Mouse (Mus musculus): Measurements from ENCODE around the gene Ncor2. TPM values are rescaled to one million over a fixed set of nuclear protein-coding genes. Genes with fewer than 3 reads are reported as not detected.

Gene Ncor2
- polyA plus RNA-seq, 1 experiment from 2014 or later: 19.9 TPM

DNA sequence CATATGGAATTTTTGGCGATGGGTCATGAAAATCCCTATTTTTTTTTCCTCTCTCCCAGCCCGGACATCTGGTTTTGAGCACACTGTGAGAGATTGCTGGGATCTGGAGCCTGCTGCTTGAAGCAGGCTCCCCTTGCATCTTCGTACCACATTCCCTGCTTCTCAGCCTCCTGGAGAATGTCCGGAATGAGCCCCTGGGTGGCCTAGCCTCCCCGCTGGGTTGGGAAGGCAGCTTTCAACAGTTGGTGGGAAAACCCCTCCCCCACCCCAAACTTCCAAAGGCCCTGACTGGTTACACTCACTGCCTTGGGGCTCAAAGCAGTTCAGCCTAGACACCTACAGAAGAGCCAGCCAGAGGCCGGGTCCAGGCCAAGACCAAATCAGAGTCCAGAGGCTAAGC, 5.8 kb upstream of the Ncor2 start:
- WGBS: 23% methylated on average over 6 of the region's 6 CpGs
- no peaks in the 10 kb centered on the region for H3K36me3 ChIP-seq (ENCODE audit: control insufficient read depth, insufficient read depth, low read length)
- no peaks in the 10 kb centered on the region for H3K27me3 ChIP-seq (ENCODE audit: control insufficient read depth, insufficient read depth, low read depth, low read length)
- H3K9me3 ChIP-seq (replicated peaks; ENCODE audit: control insufficient read depth, low read length, poor library complexity, severe bottlenecking): no peaks in the 10 kb centered on the region
- H3K4me2 ChIP-seq (ENCODE audit: low read length): no peak overlapping the region
- no peak overlapping the region for H3K9ac ChIP-seq (ENCODE audit: low read depth, low read length)
- peaks cover 15% of the 10 kb centered on the region for H3K4me1 ChIP-seq (ENCODE audit: control insufficient read depth, insufficient read depth, low read length)
- no peak overlapping the region for H3K27ac ChIP-seq (ENCODE audit: low read length)
- H3K4me3 ChIP-seq (ENCODE audit: low read depth, low read length): no peak overlapping the region
- no peak for ATAC-seq

DNA sequence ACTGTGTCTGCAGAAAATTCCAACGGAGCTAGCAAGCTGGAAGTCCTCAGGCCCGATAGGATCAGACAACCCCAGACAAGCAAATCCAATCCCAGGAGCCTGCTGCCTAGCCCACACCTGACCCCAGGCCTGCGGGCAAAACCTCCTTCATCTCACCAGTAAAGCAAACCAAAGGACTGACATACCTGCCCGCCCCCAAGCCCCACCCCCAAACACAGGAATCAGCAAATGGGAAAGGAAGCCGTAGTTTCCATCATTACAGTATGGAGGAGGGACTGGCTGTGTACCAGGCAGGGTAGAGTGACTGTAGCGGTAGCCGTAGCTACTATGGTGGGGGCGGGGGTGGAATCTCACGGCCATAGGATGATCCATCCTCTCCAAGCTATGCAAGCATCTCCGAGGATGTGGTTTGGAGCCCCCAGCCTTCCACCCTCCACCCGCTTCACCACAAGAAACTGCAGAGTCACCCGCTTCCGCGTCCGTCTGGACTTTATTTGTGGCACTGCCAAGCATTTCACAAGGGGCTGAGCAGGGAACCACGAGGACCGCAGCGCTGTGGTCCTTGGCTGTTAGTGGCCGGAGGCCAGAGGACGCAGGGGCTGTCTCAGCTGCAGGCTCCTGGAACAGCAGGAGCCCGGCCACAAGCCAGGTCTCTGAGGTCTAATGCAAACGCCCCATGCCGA, 4.4 kb upstream of the Ncor2 start:
- no peak overlapping the region for H3K9ac ChIP-seq (ENCODE audit: low read depth, low read length)

GRCm38 (mm10) chr5:125180630-125181263, 1.7 kb upstream of the Ncor2 start:
- Histone ChIP-seq H3K9ac (ENCODE audit: low read depth, low read length) (no peak overlapping the region), H3K27me3 (ENCODE audit: control insufficient read depth, insufficient read depth, low read depth, low read length) (no peaks in the 10 kb centered on the region), H3K4me1 (ENCODE audit: control insufficient read depth, insufficient read depth, low read length) (peaks cover 31% of the 10 kb centered on the region), H3K36me3 (ENCODE audit: control insufficient read depth, insufficient read depth, low read length) (no peaks in the 10 kb centered on the region), H3K4me2 (ENCODE audit: low read length) (no peak overlapping the region), H3K4me3 (ENCODE audit: low read depth, low read length) (no peak overlapping the region), H3K27ac (ENCODE audit: low read length) (no peak overlapping the region), H3K9me3 (replicated peaks; ENCODE audit: control insufficient read depth, low read length, poor library complexity, severe bottlenecking) (no peaks in the 10 kb centered on the region)
- 83% methylated on average over 6 of the region's 6 CpGs for WGBS
- no peak for ATAC-seq

More for the DNA sequence above, 4.4 kb upstream of the Ncor2 start:
- Histone ChIP-seq H3K9me3 (replicated peaks; ENCODE audit: control insufficient read depth, low read length, poor library complexity, severe bottlenecking) (no peaks in the 10 kb centered on the region), H3K27ac (ENCODE audit: low read length) (no peak overlapping the region), H3K36me3 (ENCODE audit: control insufficient read depth, insufficient read depth, low read length) (no peaks in the 10 kb centered on the region), H3K27me3 (ENCODE audit: control insufficient read depth, insufficient read depth, low read depth, low read length) (no peaks in the 10 kb centered on the region), H3K4me2 (ENCODE audit: low read length) (0 out of 2 replicates have a peak overlapping the region, but pooled peaks have one; percentile 23), H3K4me1 (ENCODE audit: control insufficient read depth, insufficient read depth, low read length) (peaks cover 14% of the 10 kb centered on the region), H3K4me3 (ENCODE audit: low read depth, low read length) (no peak overlapping the region)
- 15% methylated on average over 23 of the region's 23 CpGs for WGBS
- ATAC-seq: no peak

DNA sequence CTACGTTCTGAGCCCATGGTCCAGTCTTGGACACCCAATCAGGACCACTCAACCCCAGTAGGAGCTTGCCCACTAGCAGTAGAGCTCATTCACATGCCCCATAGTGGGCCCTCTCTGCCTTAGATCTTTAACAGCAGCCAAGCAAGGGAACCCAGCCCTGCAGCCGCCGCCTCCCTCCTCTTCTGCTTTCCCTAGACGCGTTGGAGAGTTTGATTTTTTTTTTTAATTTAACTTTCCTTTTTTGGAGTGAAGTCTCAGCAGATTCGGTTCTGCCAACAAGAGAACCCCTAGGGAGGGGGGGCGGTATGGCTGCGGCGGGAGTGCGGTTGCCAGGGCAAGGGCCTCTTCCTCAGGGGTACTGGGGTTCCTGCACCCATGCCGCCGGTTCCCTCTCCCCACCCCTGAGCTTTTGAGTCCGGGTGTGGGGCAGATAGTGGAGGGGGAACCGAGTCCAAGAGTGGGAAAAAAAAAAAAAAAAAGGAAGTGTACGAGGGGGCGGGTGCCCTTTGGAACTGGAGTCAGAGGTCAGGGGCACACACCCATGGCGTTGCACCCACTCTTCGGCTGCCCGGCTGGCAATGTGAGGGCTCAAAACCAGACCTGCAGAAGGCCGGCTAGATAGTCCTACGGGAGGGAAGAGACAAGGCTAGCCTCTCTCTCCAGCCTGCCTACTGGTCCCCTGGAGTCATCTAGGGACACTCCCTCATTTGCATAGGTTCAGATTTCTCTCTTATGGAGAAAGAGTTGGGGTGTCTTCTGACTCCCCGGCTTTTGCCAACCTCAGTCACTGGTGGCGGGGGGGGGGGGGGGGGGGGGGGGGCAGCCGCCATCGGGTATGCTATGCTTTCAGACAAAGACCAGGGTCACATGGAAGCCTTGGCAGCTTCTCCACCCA, 963 bp upstream of the Ncor2 start:
- H3K36me3 ChIP-seq (ENCODE audit: control insufficient read depth, insufficient read depth, low read length): no peaks in the 10 kb centered on the region
- H3K27me3 ChIP-seq (ENCODE audit: control insufficient read depth, insufficient read depth, low read depth, low read length): no peaks in the 10 kb centered on the region
- peaks cover 39% of the 10 kb centered on the region for H3K4me1 ChIP-seq (ENCODE audit: control insufficient read depth, insufficient read depth, low read length)
- peak; percentile 15 for ATAC-seq
- peak overlapping the region; percentile 60 for H3K9ac ChIP-seq (ENCODE audit: low read depth, low read length)
- H3K4me2 ChIP-seq (ENCODE audit: low read length): peak overlapping the region; percentile 78
- WGBS: under 1% methylated on average over 22 of the region's 25 CpGs
- H3K9me3 ChIP-seq (replicated peaks; ENCODE audit: control insufficient read depth, low read length, poor library complexity, severe bottlenecking): no peaks in the 10 kb centered on the region
- H3K4me3 ChIP-seq (ENCODE audit: low read depth, low read length): peak overlapping the region; percentile 72
- H3K27ac ChIP-seq (ENCODE audit: low read length): peak overlapping the region; percentile 88

DNA sequence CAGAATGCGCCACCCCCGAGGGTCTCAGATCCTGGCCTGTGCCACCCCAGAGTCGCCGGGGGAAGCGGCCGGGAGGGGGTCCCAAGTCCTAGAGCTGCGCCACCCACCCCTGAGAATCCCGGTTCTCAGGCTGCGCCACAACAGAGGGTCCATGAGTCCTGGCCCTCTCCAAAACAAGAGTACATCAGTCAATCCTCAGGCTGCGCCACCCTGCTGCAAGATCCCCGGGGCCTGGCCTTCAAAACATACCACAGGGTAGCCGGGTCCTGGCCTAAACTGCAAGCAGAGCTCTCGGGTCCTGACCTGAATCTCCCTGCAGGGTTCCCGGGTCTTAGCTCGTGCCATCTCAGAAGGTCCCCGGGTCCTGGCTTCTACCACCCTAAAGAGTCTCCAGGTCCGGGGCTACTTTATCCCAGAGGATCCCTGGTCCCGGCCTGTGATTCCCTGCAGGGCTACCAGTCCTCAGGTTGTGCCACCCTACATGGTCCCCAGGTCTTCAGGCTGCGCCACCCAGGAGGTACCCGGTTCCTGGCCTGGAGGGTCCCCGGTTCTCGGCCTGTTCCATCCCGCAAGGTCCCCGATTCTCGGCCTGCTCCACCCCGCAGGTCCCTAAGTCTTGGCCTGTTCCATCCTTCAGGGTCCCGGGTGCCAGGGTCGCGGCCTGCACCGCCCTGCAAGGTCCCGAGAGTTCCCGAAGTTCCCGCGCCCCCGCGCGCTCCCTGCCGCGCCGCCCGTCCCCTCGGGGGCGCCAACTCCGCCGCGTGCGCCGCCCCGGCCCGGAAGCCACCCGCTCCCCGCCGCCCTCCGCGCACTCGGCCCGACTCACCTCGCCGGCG, 630 bp downstream of the Ncor2 start:
- WGBS: under 1% methylated on average over 57 of the region's 60 CpGs
- Histone ChIP-seq H3K27ac (ENCODE audit: low read length) (peak overlapping the region; percentile 93), H3K36me3 (ENCODE audit: control insufficient read depth, insufficient read depth, low read length) (no peaks in the 10 kb centered on the region), H3K9ac (ENCODE audit: low read depth, low read length) (peak overlapping the region; percentile 77), H3K27me3 (ENCODE audit: control insufficient read depth, insufficient read depth, low read depth, low read length) (no peaks in the 10 kb centered on the region), H3K4me1 (ENCODE audit: control insufficient read depth, insufficient read depth, low read length) (peaks cover 51% of the 10 kb centered on the region), H3K9me3 (replicated peaks; ENCODE audit: control insufficient read depth, low read length, poor library complexity, severe bottlenecking) (no peaks in the 10 kb centered on the region), H3K4me3 (ENCODE audit: low read depth, low read length) (peak overlapping the region; percentile 72), H3K4me2 (ENCODE audit: low read length) (peak overlapping the region; percentile 89)
- ATAC-seq: peak; percentile 15

GRCm38 (mm10) chr5:125177481-125178134, 1.4 kb downstream of the Ncor2 start:
- WGBS: under 1% methylated on average over 42 of the region's 44 CpGs
- Histone ChIP-seq H3K4me3 (ENCODE audit: low read depth, low read length) (peak overlapping the region; percentile 72), H3K36me3 (ENCODE audit: control insufficient read depth, insufficient read depth, low read length) (no peaks in the 10 kb centered on the region), H3K4me2 (ENCODE audit: low read length) (peak overlapping the region; percentile 89), H3K4me1 (ENCODE audit: control insufficient read depth, insufficient read depth, low read length) (peaks cover 59% of the 10 kb centered on the region), H3K9ac (ENCODE audit: low read depth, low read length) (peak overlapping the region; percentile 77), H3K27me3 (ENCODE audit: control insufficient read depth, insufficient read depth, low read depth, low read length) (no peaks in the 10 kb centered on the region), H3K27ac (ENCODE audit: low read length) (peak overlapping the region; percentile 93), H3K9me3 (replicated peaks; ENCODE audit: control insufficient read depth, low read length, poor library complexity, severe bottlenecking) (no peaks in the 10 kb centered on the region)
- peak; percentile 14 for ATAC-seq

DNA sequence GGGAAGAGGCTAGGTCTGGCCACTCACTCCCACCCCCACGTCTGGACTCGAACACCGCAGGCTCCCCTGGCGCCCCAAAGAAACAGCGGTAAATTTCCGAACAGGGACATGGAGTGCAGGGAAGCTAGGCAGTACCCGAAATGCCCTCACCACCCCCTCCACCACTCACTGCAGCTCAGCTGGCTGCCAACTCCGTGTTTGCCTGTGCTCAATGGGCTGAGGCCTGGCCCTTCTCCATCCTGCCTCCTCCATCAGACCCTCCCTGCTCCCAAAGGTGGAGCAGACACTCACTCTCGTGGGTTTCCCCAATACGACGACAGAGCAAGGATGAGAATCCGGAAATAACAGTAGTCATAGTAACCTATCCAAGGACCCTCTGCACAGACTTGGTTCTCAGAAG, 2.2 kb downstream of the Ncor2 start:
- WGBS: 2% methylated on average over 12 of the region's 12 CpGs
- ATAC-seq: peak; percentile 16; the same call in 1 of the 2 replicates
- H3K9me3 ChIP-seq (replicated peaks; ENCODE audit: control insufficient read depth, low read length, poor library complexity, severe bottlenecking): no peaks in the 10 kb centered on the region

DNA sequence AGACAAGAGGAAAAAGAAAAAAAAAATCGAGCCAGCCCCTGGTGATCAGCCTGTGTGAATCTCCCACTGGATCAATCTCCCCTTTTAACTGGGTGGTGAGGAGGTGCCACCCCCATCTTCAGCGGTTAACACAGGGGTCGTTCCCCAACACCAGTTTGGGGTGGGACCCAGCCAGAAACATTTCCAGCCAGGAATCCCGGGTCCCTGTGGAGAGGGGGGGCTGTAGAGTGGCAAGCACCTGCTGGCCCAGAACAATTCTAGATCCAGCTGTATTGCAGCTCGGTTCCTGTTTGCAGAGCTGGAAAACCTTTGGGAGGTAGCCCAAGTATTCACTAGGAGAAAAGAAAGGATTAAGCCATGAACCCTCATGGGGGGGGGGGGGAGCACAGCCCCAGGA, 2.7 kb downstream of the Ncor2 start:
- Histone ChIP-seq H3K9me3 (replicated peaks; ENCODE audit: control insufficient read depth, low read length, poor library complexity, severe bottlenecking) (no peaks in the 10 kb centered on the region), H3K36me3 (ENCODE audit: control insufficient read depth, insufficient read depth, low read length) (no peaks in the 10 kb centered on the region), H3K4me3 (ENCODE audit: low read depth, low read length) (peak overlapping the region; percentile 72), H3K27me3 (ENCODE audit: control insufficient read depth, insufficient read depth, low read depth, low read length) (no peaks in the 10 kb centered on the region), H3K27ac (ENCODE audit: low read length) (peak overlapping the region; percentile 93), H3K9ac (ENCODE audit: low read depth, low read length) (peak overlapping the region; percentile 77), H3K4me1 (ENCODE audit: control insufficient read depth, insufficient read depth, low read length) (peaks cover 71% of the 10 kb centered on the region), H3K4me2 (ENCODE audit: low read length) (peak overlapping the region; percentile 89)
- WGBS: 12% methylated on average over 5 of the region's 5 CpGs
- ATAC-seq: no peak

More for the DNA sequence above, 2.2 kb downstream of the Ncor2 start:
- Histone ChIP-seq H3K4me3 (ENCODE audit: low read depth, low read length) (peak overlapping the region; percentile 72), H3K4me1 (ENCODE audit: control insufficient read depth, insufficient read depth, low read length) (peaks cover 66% of the 10 kb centered on the region), H3K36me3 (ENCODE audit: control insufficient read depth, insufficient read depth, low read length) (no peaks in the 10 kb centered on the region), H3K4me2 (ENCODE audit: low read length) (peak overlapping the region; percentile 89), H3K27ac (ENCODE audit: low read length) (peak overlapping the region; percentile 93), H3K27me3 (ENCODE audit: control insufficient read depth, insufficient read depth, low read depth, low read length) (no peaks in the 10 kb centered on the region), H3K9ac (ENCODE audit: low read depth, low read length) (peak overlapping the region; percentile 77)
